Mouse (Mus musculus) CH12.LX (cell line): Measurements from ENCODE around the gene Pnmal1.

ENCODE experiments used
- CHD2 ChIP-seq: IDR thresholded peaks from 2 replicates; pipeline ENCODE4 v1.6.1; 2011; ENCODE audit warnings: low read length, improper control_type of control experiment
- CTCF ChIP-seq, 2 experiments: IDR thresholded peaks in 1 of 2; conservative IDR thresholded peaks in 1 of 2; 2 replicates each; pipeline ENCODE4 v1.5.1; 2011 to 2012; ENCODE audit warnings: low read depth in 2 of 2, low read length in 2 of 2, improper control_type of control experiment in 1 of 2, inconsistent platforms in 1 of 2, mild to moderate bottlenecking in 1 of 2, moderate library complexity in 1 of 2
- HCFC1 ChIP-seq: IDR thresholded peaks from 2 replicates; pipeline ENCODE4 v1.6.1; 2012; ENCODE audit warnings: low read depth, mild to moderate bottlenecking, inconsistent platforms, low read length, improper control_type of control experiment
- POLR2A ChIP-seq: IDR thresholded peaks from 2 replicates; pipeline ENCODE4 v1.6.1; 2011; ENCODE audit warnings: low read depth, mild to moderate bottlenecking, improper control_type of control experiment, low read length
- ZC3H11A ChIP-seq: IDR thresholded peaks from 2 replicates; pipeline ENCODE4 v1.6.1; 2012; ENCODE audit warnings: low read depth, mild to moderate bottlenecking, inconsistent platforms, low read length, improper control_type of control experiment

DNA sequence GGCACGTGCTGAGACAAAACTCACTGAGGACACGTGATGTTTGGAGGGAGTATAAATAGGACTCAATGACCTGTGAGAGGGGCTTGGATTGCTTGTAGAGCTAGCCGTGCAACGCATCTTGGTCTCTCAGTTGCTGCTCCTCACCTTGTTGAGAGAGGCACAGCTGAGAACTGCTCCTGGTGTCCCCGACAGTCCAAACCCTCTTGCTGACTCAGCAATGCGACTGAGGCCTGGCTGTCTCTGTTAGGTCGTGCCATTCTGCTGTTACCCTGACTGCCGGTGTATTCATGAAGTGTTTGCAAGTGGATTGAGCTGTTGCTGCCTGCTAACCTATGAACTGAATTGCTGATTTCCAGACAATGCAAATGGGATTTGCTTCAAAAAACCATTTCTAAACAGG lies 16.8 kb downstream of the Pnmal1 start:
- no peak for TF ChIP-seq CTCF (conservative IDR thresholded peaks at IDR 0.05 in 1 of 2, IDR thresholded peaks at IDR 0.05 in 1 of 2; ENCODE audit: low read depth in 2 of 2, low read length in 2 of 2)
- TF ChIP-seq ZC3H11A = no peak
- TF ChIP-seq HCFC1 = no peak
- no peak for TF ChIP-seq CHD2
- no peak for TF ChIP-seq POLR2A
